In the genomic region with DNA sequence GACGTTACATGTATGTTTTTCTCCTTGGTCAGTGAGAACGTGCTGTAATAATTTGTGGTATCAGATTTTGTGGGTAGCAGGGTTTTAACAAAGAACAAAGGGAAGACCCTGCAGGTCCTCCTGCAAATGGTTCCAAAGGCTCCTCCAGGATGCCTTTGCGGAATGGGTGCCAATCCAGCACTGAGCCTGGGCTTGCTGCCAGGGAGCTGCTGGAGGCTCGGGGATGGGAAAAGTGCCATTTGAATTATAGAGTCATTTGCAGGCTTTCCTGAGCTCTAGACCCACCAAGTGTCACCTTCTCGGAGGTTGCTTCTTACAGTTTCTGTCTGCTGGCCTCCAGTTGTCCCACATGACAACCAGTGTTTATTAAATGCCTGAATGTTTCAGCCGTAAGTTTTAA, we compare ENCODE assay signal across 9 mouse cellular contexts. TPM values are rescaled to one million over a fixed set of nuclear protein-coding genes. Genes with fewer than 3 reads are reported as not detected.
A peak's percentile ranks its signal among the peaks of the same experiment; 100 is the strongest.
DNase-seq lines count a peak whose midpoint lies in the region; ATAC-seq and TF ChIP-seq lines count a peak whose summit lies in the region.
"Had no signal": no experiment of that assay in that cellular context is flagged by ENCODE, and none has a peak within 500 bp of the region (broad histone marks: within the 10 kb centered on the region; RNA-seq: fewer than 3 reads in every experiment).

No protein-coding gene starts in this region.

- no peak overlapping the region for H3K9ac ChIP-seq in lung, postnatal 0 days (replicated peaks; ENCODE audit: low read depth)
- no peak overlapping the region for H3K9ac ChIP-seq in stomach, postnatal 0 days (ENCODE audit: low read length)

- peak; percentile 36 for DNase-seq in lung, postnatal 0 days (ENCODE audit: low spot score)
- no peak for DNase-seq in lung, postnatal 36 days
- peak; percentile 88 for DNase-seq in cerebellum, adult 18-20 months
- peak; percentile 45 to 68 for DNase-seq in gastrocnemius, postnatal 4 days (ENCODE audit: low spot score in 2 of 2)
- DNase-seq in layer of hippocampus, postnatal 25 days (ENCODE audit: extremely low spot score in 1 of 2, low spot score in 1 of 2), result peak; percentile 50 to 73
- DNase-seq in right cerebral cortex, postnatal 14 days, result peak; percentile 84
- no peak for DNase-seq in stomach, postnatal 0 days (ENCODE audit: low spot score)
- DNase-seq in urinary bladder, postnatal 4 days (ENCODE audit: low spot score in 2 of 2), result no peak

- peaks cover 16% of the 10 kb centered on the region for H3K36me3 ChIP-seq in lung, postnatal 0 days (ENCODE audit: insufficient read depth, low read length)
- no peaks in the 10 kb centered on the region for H3K36me3 ChIP-seq in stomach, postnatal 0 days (ENCODE audit: control insufficient read depth, insufficient read depth, low read length)

- no peak for TF ChIP-seq EP300 in lung, postnatal 0 days (IDR thresholded peaks at IDR 0.05)
- TF ChIP-seq EP300 in stomach, postnatal 0 days (optimal IDR thresholded peaks at IDR 0.05), result no peak

- TF ChIP-seq CTCF in lung, postnatal 0 days (IDR thresholded peaks at IDR 0.05), result no peak
- TF ChIP-seq CTCF in stomach, postnatal 0 days (IDR thresholded peaks at IDR 0.05; ENCODE audit: low read depth), result no peak

- H3K4me1 ChIP-seq in lung, postnatal 0 days (ENCODE audit: insufficient read depth, low read depth, low read length), result no peaks in the 10 kb centered on the region
- no peaks in the 10 kb centered on the region for H3K4me1 ChIP-seq in stomach, postnatal 0 days (replicated peaks; ENCODE audit: control insufficient read depth, insufficient read depth)

- H3K27me3 ChIP-seq in lung, postnatal 0 days (replicated peaks; ENCODE audit: insufficient read depth, low read length), result no peaks in the 10 kb centered on the region
- H3K27me3 ChIP-seq in stomach, postnatal 0 days (ENCODE audit: control insufficient read depth, insufficient read depth, low read length), result no peaks in the 10 kb centered on the region

- H3K27ac ChIP-seq in lung, postnatal 0 days (ENCODE audit: low read length), result no peak overlapping the region
- H3K27ac ChIP-seq in stomach, postnatal 0 days (replicated peaks), result no peak overlapping the region
- H3K27ac ChIP-seq: macrophage had no signal

- no peak for ATAC-seq in lung, postnatal 0 days
- ATAC-seq in stomach, postnatal 0 days (ENCODE audit: low FRiP score, low TSS enrichment), result no peak

- 38% methylated on average over 6 of the region's 6 CpGs for WGBS in lung, postnatal 0 days
- WGBS in stomach, postnatal 0 days, result 45% methylated on average over 6 of the region's 6 CpGs

- no peak overlapping the region for H3K4me2 ChIP-seq in lung, postnatal 0 days (replicated peaks; ENCODE audit: low read depth, low read length)
- H3K4me2 ChIP-seq in stomach, postnatal 0 days (replicated peaks; ENCODE audit: low read depth), result no peak overlapping the region

- no peak overlapping the region for H3K4me3 ChIP-seq in lung, postnatal 0 days (ENCODE audit: low read depth, low read length)
- no peak overlapping the region for H3K4me3 ChIP-seq in stomach, postnatal 0 days (ENCODE audit: low read depth, low read length)

- no peaks in the 10 kb centered on the region for H3K9me3 ChIP-seq in lung, postnatal 0 days (ENCODE audit: low read length)
- no peaks in the 10 kb centered on the region for H3K9me3 ChIP-seq in stomach, postnatal 0 days (ENCODE audit: control insufficient read depth, low read length)

RNA-seq across cellular contexts. Expression of a gene that starts 33.9 kb away (rescaled TPM):
- 17.0 and 17.7 TPM in 2 replicates for polyA plus RNA-seq in lung, postnatal 0 days (2015; fragmentation: Nextera tagmentation; extraction: Ambion mirVana)
- total RNA-seq in gastrocnemius, postnatal 4 days (2021), result not detected
- total RNA-seq in layer of hippocampus, postnatal 25 days (2021), result 1 to 10 TPM; 2.2 to 3.2 TPM
- polyA plus RNA-seq in stomach, postnatal 0 days (2015; fragmentation: Nextera tagmentation; extraction: Ambion mirVana), result 0.21 TPM in 1 of 2 replicates, not detected in the other
- polyA plus RNA-seq: macrophage had no signal

Comparison
In these comparisons a context has a peak if more than half of its experiments do, and no peak if none do; other contexts are left out.
1. DNase-seq: peak in lung, postnatal 0 days (single experiment), cerebellum, adult 18-20 months (2 of 2), gastrocnemius, postnatal 4 days (2 of 2), layer of hippocampus, postnatal 25 days (2 of 2) and right cerebral cortex, postnatal 14 days (single experiment); none in lung, postnatal 36 days (single experiment), stomach, postnatal 0 days (single experiment) and urinary bladder, postnatal 4 days (0 of 2).